Mouse (Mus musculus) CH12.LX (cell line): ENCODE results near the gene Smim22.
A peak's percentile ranks its signal among the peaks of the same experiment; 100 is the strongest.

ENCODE experiments used
- BHLHE40 ChIP-seq: IDR thresholded peaks from 2 replicates; pipeline ENCODE4 v1.6.1; 2011; ENCODE audit warnings: mild to moderate bottlenecking, low read depth, low read length, improper control_type of control experiment
- CTCF ChIP-seq, 2 experiments: IDR thresholded peaks in 1 of 2; conservative IDR thresholded peaks in 1 of 2; 2 replicates each; pipeline ENCODE4 v1.5.1; 2011 to 2012; ENCODE audit warnings: low read depth in 2 of 2, low read length in 2 of 2, improper control_type of control experiment in 1 of 2, inconsistent platforms in 1 of 2, mild to moderate bottlenecking in 1 of 2, moderate library complexity in 1 of 2
- E2F4 ChIP-seq: IDR thresholded peaks from 2 replicates; pipeline ENCODE4 v1.6.1; 2011; ENCODE audit warnings: low read depth, low read length, improper control_type of control experiment; ENCODE audit not compliant: insufficient replicate concordance
- EP300 ChIP-seq: IDR thresholded peaks from 2 replicates; pipeline ENCODE4 v1.6.1; 2011; ENCODE audit warnings: low read length, improper control_type of control experiment
- JUND ChIP-seq: conservative IDR thresholded peaks from 2 replicates; pipeline ENCODE4 v1.6.1; 2011; ENCODE audit warnings: low read depth, low read length, improper control_type of control experiment
- MAFK ChIP-seq: IDR thresholded peaks from 2 replicates; pipeline ENCODE4 v1.6.1; 2011; ENCODE audit warnings: low read length, improper control_type of control experiment; ENCODE audit not compliant: insufficient replicate concordance
- MAX ChIP-seq: IDR thresholded peaks from 2 replicates; pipeline ENCODE4 v1.6.1; 2011; ENCODE audit warnings: low read length, improper control_type of control experiment
- MAZ ChIP-seq: IDR thresholded peaks from 2 replicates; pipeline ENCODE4 v1.6.1; 2012; ENCODE audit warnings: low read depth, mild to moderate bottlenecking, inconsistent platforms, low read length, improper control_type of control experiment, moderate library complexity
- MEF2A ChIP-seq: IDR thresholded peaks from 2 replicates; pipeline ENCODE4 v1.6.1; 2014; ENCODE audit warnings: low read depth, mild to moderate bottlenecking, inconsistent platforms, low read length, improper control_type of control experiment, borderline replicate concordance
- MXI1 ChIP-seq: IDR thresholded peaks from 2 replicates; pipeline ENCODE4 v1.6.1; 2011; ENCODE audit warnings: mild to moderate bottlenecking, low read depth, low read length, improper control_type of control experiment
- PAX5 ChIP-seq: IDR thresholded peaks from 2 replicates; pipeline ENCODE4 v1.6.1; 2012; ENCODE audit warnings: low read length, inconsistent platforms, mixed read lengths
- POLR2A ChIP-seq: IDR thresholded peaks from 2 replicates; pipeline ENCODE4 v1.6.1; 2011; ENCODE audit warnings: low read depth, mild to moderate bottlenecking, improper control_type of control experiment, low read length
- TCF12 ChIP-seq: IDR thresholded peaks from 2 replicates; pipeline ENCODE4 v1.6.1; 2014; ENCODE audit warnings: low read depth, mild to moderate bottlenecking, inconsistent platforms, low read length, improper control_type of control experiment
- ZC3H11A ChIP-seq: IDR thresholded peaks from 2 replicates; pipeline ENCODE4 v1.6.1; 2012; ENCODE audit warnings: low read depth, mild to moderate bottlenecking, inconsistent platforms, low read length, improper control_type of control experiment

DNA sequence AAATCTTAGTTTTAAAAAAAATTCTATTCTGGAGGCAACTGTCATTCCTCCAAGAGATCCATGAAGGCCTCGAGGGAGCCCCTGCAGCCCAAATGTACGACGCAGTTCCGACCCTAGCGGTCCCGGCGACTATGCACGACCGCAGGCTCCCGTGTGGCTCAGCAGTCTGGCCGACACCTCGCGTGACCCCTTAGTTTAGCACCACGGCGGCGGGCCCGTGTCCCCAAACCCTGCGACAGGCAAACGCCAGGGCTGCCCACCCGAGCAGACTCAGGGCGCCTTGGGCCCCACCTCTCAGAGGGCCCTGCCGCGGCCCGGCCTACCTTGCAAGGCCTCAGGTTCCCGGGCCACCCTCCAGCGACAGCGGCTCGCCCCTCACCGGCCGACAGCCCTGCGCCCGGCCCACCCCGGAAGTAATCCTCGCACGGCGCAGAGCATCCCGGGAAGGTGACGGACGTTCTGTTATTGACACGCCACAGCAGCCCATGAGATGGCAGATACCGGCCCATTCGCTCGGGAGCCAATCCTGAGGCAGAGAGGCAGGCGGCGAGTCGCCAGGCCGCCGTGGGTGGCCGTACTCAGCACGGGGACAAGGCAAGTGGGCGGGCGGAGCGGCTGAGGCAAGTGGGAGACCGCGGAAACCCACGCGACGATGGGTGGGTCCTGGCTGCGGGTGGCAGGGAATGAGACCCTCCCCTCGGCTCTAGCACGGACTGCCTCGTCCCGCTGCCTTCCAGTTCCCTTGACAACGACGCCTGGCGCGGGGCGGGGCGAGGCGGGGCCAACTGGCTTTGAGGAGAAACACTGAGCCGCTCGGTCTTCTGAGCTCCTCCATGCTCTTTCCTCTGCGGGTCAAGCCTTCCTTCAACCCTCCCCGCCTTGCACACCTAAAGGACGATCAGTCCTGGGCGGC is 43.0 kb upstream of the Smim22 start, which contains the start of gene Anks3:
- no peak for TF ChIP-seq CTCF (conservative IDR thresholded peaks at IDR 0.05 in 1 of 2, IDR thresholded peaks at IDR 0.05 in 1 of 2; ENCODE audit: low read depth in 2 of 2, low read length in 2 of 2)
- TF ChIP-seq JUND, result no peak
- no peak for TF ChIP-seq ZC3H11A
- TF ChIP-seq POLR2A, result peak; percentile 89
- peak; percentile 94 for TF ChIP-seq MXI1
- TF ChIP-seq MAX, result peak; percentile 56; the same call in 1 of the 2 replicates
- TF ChIP-seq PAX5, result no peak
- TF ChIP-seq MAZ, result peak; percentile 41; the same call in 1 of the 2 replicates
- peak; percentile 73 for TF ChIP-seq TCF12
- TF ChIP-seq BHLHE40, result peak; percentile 89
- no peak for TF ChIP-seq EP300
- TF ChIP-seq MEF2A, result peak; percentile 53; the same call in 1 of the 2 replicates
- no peak for TF ChIP-seq E2F4
- no peak for TF ChIP-seq MAFK
